ENCODE assay signal across 1 mouse cellular context in genomic region chr6:113696582-113697221, GRCm38 (mm10).
TF ChIP-seq lines count a peak whose summit lies in the region.

Gene Tatdn2 (plus strand): TSS chr6:113697050.

TF ChIP-seq in CH12.LX, 34 proteins besides CTCF, POLR2A, EP300 and RAD21 (continued from another document):
- TF ChIP-seq MYC (IDR thresholded peaks at IDR 0.05; ENCODE audit: low read depth, low read length) (peak; percentile 77), UBTF (IDR thresholded peaks at IDR 0.05; ENCODE audit: low read depth, low read length) (peak; percentile 59; the same call in 1 of the 2 replicates), RCOR1 (conservative IDR thresholded peaks at IDR 0.05; ENCODE audit: low read depth, low read length) (no peak; the same call in 1 of the 2 replicates), NELFE (IDR thresholded peaks at IDR 0.05; ENCODE audit: low read depth, low read length) (peak; percentile 44), JUN (IDR thresholded peaks at IDR 0.05; ENCODE audit: insufficient read depth, low read depth, low read length) (no peak), ZC3H11A (IDR thresholded peaks at IDR 0.05; ENCODE audit: low read depth, low read length) (no peak), BHLHE40 (IDR thresholded peaks at IDR 0.05; ENCODE audit: low read depth, low read length) (peak; percentile 99), SMC3 (IDR thresholded peaks at IDR 0.05; ENCODE audit: low read depth, low read length) (no peak; the same call in 1 of the 2 replicates), MAZ (IDR thresholded peaks at IDR 0.05; ENCODE audit: low read depth, low read length) (peak; percentile 83), TBP (conservative IDR thresholded peaks at IDR 0.05; ENCODE audit: low read depth, low read length) (0 out of 2 replicates have a peak, but pooled peaks have one; percentile 37), KAT2A (IDR thresholded peaks at IDR 0.05; ENCODE audit: insufficient replicate concordance, low read length) (no peak), POLR2AphosphoS2 (IDR thresholded peaks at IDR 0.05; ENCODE audit: low read depth, low read length) (peak; percentile 70; the same call in 1 of the 2 replicates), CHD2 (IDR thresholded peaks at IDR 0.05; ENCODE audit: low read length) (peak; percentile 81)
